In genomic region chrX:56346176-56346931, GRCm38 (mm10) we compare ENCODE assay signal across 8 mouse cellular contexts. TPM values are rescaled to one million over a fixed set of nuclear protein-coding genes. Genes with fewer than 3 reads are reported as not detected.
A peak's percentile ranks its signal among the peaks of the same experiment; 100 is the strongest.
DNase-seq lines count a peak whose midpoint lies in the region; ATAC-seq lines count a peak whose summit lies in the region.

Gene Zfp449 (plus strand): TSS chrX:56346400.

- peak within 1 kb of the TSS; percentile 52 for H3K4me2 ChIP-seq in lung, embryonic 15.5 days

- H3K27me3 ChIP-seq in lung, embryonic 15.5 days: no peaks in the 10 kb centered on the region

- H3K9ac ChIP-seq in lung, embryonic 15.5 days: peak within 1 kb of the TSS; percentile 54

- H3K36me3 ChIP-seq in lung, embryonic 15.5 days: no peaks in the 10 kb centered on the region

- peak within 1 kb of the TSS; percentile 61 for H3K27ac ChIP-seq in lung, embryonic 15.5 days

- WGBS in lung, embryonic 15.5 days: 18% methylated on average over 39 of the region's 39 CpGs

- no peaks in the 10 kb centered on the region for H3K4me1 ChIP-seq in lung, embryonic 15.5 days

- peak; percentile 82 for DNase-seq in MN1 (ENCODE audit: low spot score)
- peak; percentile 69 for DNase-seq in cerebellum, adult 8-10 months
- peak; percentile 81 for DNase-seq in forelimb bud, embryonic 11.5 days (ENCODE audit: low read depth, low spot score)
- DNase-seq in layer of hippocampus, adult 9-10 months (ENCODE audit: low spot score): peak; percentile 36
- DNase-seq in ovary, postnatal 14 days (ENCODE audit: low spot score): peak; percentile 62
- peak; percentile 46 to 59 for DNase-seq in thymus, postnatal 10 days (ENCODE audit: low spot score in 2 of 2)

- peak within 1 kb of the TSS; percentile 57 for H3K4me3 ChIP-seq in lung, embryonic 15.5 days

- no peaks in the 10 kb centered on the region for H3K9me3 ChIP-seq in lung, embryonic 15.5 days

- peak; percentile 98 to 100 for ATAC-seq in hematopoietic stem cell, adult 5-6 weeks (replicated peaks in 1 of 2; ENCODE audit: insufficient read depth in 1 of 2, low FRiP score in 2 of 2, low TSS enrichment in 1 of 2, low read depth in 1 of 2, poor library complexity in 2 of 2, severe bottlenecking in 2 of 2)
- ATAC-seq in lung, embryonic 15.5 days (ENCODE audit: borderline replicate concordance, extremely low read depth, low FRiP score, low TSS enrichment): peak; percentile 96

RNA-seq across cellular contexts. Expression of gene Zfp449, which starts in this region (rescaled TPM):
- total RNA-seq in hematopoietic stem cell, adult 5-6 weeks (2017): 2.8 and 6.0 TPM in 2 replicates
- polyA plus RNA-seq in lung, embryonic 15.5 days (2015; fragmentation: Nextera tagmentation; extraction: Ambion mirVana): 7.6 and 8.2 TPM in 2 replicates

Comparison
In these comparisons a context has a peak if more than half of its experiments do, and no peak if none do; other contexts are left out.
1. Peak in every context shown above with its lines: DNase-seq, ATAC-seq, H3K4me3 ChIP-seq and H3K27ac ChIP-seq.